Mouse (Mus musculus) T-cell, adult 2 months (primary cell): ENCODE data around the gene Elavl4.

Experiments used
- DNase-seq: peaks from one replicate; pipeline ENCODE4 v3.0.0; 2022; ENCODE audit warnings: low spot score

Elavl4 gene

DNA sequence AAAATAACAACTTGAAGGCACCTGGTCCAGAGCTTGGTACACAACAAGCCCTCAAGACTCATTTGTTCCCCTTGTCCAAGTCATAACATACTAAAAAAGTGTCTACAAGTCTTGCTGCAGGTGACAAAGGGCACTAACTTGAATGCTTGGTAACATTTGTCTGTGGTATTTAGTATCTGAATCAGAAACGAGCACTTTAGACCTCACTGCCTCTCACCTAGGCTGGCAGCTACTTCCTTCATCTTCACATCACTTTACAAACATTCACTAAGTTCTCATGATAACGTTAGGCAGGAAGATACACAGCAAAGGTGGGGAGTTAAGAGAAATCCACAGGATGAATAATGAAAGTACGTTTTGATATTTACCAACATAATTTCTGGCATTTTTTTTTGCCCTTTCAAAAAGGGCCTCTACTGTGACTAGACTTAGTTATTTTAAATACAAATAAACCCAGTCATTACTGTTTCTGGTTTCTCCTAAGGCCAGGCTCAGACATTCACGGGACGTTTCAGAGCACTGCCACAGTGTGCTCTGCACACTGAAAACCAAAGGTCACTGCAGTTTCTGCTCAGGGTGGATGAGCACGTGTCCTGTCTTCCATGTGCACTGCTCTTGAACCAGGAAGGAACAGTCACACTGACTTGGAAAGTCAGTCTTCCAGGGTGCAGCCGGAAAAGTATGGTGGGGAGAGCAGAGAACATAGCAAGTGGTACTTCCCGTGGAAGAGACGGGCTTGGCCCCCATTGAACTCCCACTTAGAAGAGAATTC is 84.7 kb downstream of the Elavl4 start:
- no peak for DNase-seq

DNA sequence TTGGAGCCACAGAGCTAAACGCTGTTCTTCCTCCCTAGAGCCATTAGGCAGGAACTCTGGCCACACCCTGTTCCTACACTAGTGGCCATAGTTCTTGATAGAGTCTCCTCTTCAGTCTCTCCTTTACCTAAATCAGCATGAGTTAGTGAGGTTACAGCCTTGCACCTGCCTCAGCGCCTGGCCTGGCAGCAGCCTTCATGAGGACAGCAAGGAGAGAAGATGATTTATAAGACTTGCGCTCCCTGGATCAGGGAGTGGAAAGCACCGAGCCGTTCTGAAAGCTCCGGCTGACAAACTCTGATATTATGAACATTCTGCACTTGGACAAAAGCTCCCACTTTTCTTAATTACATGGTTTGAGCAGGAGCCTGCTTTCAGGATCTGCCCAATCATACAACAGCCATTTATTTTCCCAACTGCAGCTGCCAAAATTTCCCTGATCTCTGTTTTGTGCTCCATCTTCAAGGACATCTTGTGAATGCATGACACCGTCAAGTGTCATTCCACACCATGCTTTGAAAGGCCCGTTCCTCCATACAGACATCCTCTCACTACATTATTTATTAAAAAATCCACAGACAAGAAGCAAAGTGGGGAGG is 87.3 kb downstream of the Elavl4 start:
- DNase-seq, result no peak

- no peak for DNase-seq
These were observed 94.3 kb downstream of the Elavl4 start for GRCm38 (mm10) chr4:110257360-110257759.

DNA sequence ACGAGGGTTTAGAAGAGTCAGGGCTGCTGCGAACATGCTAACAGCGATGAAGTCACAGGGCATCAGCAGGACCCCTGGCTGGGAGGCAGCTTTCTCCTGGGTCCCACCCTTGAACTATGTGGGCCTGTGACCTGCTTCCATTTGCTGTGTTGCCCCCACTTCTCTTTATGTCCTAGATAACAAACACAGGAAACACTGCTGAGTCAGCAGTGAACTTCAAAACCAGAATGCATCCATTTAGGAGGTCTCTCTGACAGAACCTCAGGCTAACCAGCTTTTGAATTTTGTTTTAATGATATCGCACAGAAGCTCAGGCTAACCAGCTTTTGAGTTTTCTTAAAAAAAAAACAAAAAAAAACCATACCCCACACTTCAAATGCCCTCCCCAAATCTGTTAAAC is 96.1 kb downstream of the Elavl4 start:
- DNase-seq, result no peak

DNA sequence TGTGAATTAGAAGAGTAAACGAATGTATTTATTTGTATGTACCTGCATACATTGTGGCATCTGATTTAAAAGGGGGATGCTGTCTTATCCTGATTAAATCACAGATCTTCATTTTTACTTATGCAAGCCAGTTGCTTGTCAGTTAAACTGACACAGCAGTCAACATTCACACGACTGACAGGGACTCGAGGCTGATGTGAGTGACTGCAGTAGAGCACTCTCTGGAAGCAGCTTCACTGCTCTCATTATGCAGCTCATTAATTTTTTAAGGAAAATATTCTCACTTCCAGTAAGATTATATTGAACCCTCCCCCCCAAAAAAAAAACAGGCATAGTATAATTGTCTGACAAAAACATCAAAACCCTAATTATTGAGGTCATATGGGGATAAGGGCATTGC is 101.7 kb downstream of the Elavl4 start:
- DNase-seq, result no peak

DNA sequence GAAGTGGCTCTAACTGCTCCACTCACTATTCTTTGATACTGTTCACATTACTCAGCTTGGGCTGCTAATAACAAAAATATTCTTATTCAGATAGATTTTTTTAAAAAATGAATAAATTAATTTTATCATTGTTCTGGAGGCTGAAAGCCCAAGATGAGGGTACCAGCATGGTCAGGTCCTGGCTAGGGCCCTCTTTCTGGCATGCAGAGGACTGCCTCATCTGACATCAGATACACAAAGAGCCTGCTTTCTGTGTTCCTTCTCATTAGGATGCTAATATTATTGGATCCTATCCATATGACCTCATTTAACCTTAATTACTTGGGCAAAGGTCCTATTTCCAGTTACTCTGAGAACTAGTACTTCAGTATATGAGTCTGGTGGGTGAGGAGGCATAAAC is 108.8 kb downstream of the Elavl4 start:
- no peak for DNase-seq

DNA sequence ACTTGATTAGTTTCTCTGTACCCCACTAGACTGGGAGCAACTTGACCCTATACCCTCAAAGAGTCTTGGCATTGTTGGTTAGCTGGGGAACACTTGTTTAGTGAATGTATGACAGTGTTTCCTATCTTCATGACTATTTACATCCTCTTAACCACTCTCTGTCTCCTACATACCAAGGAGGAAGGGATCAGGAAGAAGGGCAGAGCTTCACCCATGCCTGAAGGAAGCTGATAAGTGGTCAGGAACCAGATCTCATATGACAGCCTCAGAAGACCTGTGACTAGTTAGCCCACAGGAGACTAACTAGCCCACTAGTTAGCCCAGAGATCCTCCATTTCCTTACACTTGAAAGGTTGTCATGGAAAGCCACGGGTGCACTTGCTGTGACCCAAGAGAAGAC is 117.2 kb downstream of the Elavl4 start:
- DNase-seq, result no peak

- no peak for DNase-seq
These were observed 119.4 kb downstream of the Elavl4 start for GRCm38 (mm10) chr4:110232327-110232726.

GRCm38 (mm10) chr4:110231799-110232198 is 119.9 kb downstream of the Elavl4 start:
- DNase-seq, result no peak

- DNase-seq, result no peak
These were observed 122.1 kb downstream of the Elavl4 start for GRCm38 (mm10) chr4:110229652-110230051.

GRCm38 (mm10) chr4:110229238-110229637 is 122.5 kb downstream of the Elavl4 start:
- no peak for DNase-seq

GRCm38 (mm10) chr4:110227621-110228031 is 124.1 kb downstream of the Elavl4 start:
- no peak for DNase-seq

GRCm38 (mm10) chr4:110225492-110225891 is 126.2 kb downstream of the Elavl4 start:
- no peak for DNase-seq

DNA sequence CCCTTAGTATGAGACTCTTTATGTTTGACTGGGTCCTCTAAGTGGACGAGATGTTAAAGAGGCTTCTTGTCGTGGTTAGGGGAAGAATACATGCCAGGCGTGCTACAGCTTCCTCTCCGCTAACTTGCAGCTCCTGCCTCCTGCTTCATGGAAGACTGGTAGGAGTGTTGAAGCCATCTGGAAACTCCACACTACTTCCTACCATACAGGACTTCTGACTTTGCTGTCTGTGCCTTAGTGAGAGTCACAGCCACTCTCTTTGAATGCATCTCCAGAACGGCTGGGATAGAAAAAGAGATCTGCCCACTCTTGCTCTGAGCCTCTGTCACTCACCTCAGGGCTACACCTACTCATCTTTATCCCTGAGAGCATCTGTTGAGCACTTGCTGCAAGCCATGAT is 132.9 kb downstream of the Elavl4 start:
- DNase-seq, result no peak

DNA sequence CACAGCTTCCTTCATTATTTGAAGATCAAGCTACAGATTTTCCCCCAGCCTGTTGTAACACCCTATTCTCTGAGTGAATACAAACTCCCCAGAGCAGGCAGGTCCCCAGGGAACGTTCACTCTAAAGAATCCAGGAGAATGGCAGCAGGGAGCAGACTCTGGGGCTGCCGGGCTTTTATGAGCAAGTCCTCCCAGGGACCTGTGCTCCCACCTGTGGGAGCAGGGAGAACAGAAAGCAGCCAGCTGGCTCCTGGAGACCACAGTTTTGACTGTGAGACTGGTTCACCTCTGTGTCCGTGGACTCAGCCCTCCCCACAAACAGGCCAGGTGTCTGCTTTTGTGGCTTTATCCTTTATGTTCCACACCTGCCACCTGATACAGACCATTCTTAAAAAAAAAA is 134.2 kb downstream of the Elavl4 start:
- no peak for DNase-seq

DNA sequence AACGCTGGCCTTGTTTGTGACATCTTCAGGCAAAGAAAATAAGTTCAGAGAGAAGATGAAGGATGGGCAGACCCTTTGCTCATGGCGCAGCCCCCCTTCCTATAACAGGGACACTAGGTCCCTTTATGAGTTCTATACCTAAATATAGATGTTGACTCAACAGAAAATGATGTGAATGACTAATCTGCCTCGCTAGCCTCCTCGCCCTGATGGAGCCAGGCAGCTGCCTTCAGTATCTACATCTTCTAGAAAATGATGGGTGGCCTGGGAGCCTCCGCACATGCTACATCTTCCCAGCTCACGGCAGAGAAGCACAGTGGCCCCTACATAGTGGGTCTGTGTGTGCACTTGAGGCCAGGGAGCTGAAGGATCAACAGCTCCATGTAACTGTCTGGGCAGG is 137.2 kb downstream of the Elavl4 start:
- no peak for DNase-seq

GRCm38 (mm10) chr4:110213666-110214065 is 138.0 kb downstream of the Elavl4 start:
- DNase-seq, result no peak

GRCm38 (mm10) chr4:110210246-110210645 is 141.5 kb downstream of the Elavl4 start:
- DNase-seq, result no peak

DNA sequence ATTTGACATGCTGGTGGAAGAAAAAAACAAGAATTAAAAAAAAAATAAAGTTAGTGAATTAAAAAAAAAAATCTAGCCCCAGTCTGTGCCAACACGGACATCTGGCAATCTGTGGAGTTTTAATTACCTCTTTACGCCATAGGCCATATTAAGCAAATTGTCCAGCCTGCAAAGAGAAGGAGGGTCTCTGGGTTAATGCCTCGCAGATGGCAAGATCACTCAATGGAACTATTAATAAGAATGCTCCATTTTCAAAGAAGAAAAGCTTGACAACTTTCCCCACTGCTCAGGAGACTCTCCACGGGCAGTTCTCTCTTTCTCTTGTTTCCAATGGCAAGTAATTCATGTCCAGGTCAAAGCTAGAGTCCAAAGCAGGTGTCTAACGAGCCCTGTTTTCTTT is 142.1 kb downstream of the Elavl4 start:
- no peak for DNase-seq

GRCm38 (mm10) chr4:110201680-110202079 is 150.0 kb downstream of the Elavl4 start:
- no peak for DNase-seq

- no peak for DNase-seq
These were observed 151.8 kb downstream of the Elavl4 start for GRCm38 (mm10) chr4:110199897-110200296.

- DNase-seq, result no peak
These were observed 153.1 kb downstream of the Elavl4 start for GRCm38 (mm10) chr4:110198600-110198999.

DNA sequence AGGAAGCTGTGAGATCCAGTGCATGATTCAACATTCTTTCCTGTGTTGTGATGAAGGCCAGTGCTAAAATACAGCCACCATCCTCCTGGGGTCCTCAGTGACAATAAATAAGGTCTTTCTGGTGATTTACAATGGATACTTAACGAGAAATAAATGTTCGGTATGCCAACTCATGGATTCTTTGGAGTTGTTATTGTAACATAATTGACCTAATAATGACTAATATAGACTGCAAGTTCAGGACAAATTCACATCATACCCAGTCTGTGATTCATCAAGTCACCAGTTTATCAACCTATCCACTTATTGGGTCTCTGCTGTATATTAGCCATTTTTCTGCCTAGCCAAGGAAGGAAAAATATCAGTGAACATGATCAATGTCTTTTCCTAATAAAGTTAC is 174.4 kb downstream of the Elavl4 start:
- DNase-seq, result no peak

GRCm38 (mm10) chr4:110172028-110172427 is 179.7 kb downstream of the Elavl4 start:
- DNase-seq, result no peak
